Mouse (Mus musculus) hindlimb bud, embryonic 11.5 days (tissue): ENCODE results near the gene Hif1an.
A peak's percentile ranks its signal among the peaks of the same experiment; 100 is the strongest.

ENCODE experiments used
- DNase-seq: peaks from one replicate; pipeline ENCODE4 v3.0.0-alpha.2; 2012; ENCODE audit warnings: low read depth, low spot score; ENCODE audit errors: extremely low spot score

Gene Hif1an

DNA sequence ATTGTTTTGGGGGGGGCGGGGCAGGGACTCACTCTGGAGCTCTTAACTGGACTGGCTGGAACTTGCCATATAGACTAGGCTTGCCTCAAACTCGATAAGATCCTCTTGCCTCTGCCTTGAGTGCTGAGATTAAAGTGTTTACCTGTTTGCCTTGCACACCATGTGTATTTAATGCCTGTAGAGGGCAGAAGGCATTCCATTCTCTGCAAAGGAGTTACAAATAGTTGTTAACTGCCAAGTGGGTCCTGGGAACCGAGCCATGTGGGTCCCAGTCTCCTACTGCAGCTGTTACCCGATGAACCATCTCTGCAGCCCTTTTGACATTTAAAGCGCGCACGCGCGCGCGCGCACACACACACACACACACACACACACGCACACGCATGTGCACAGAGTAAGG, 1.4 kb downstream of the Hif1an start:
- no peak for DNase-seq

DNA sequence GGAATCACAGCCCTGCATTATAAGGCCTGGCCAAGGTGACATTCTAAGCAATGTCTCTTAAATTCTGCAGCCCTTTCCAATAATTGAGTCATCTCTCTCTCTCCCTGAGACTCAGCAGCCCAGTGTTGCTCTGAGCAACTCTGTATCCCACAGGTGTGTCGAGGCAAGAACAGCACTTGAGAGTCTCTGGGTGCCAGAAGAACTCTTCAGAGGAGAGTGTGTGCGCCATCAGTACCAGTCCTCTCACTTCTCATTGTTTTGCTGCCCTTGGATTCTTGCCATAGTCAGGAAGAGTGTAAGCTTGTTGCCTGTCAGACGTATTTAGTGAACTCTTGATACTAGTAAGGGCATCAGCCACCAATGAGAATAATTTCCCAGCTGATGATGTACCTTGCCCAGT, 5.1 kb downstream of the Hif1an start:
- no peak for DNase-seq

DNA sequence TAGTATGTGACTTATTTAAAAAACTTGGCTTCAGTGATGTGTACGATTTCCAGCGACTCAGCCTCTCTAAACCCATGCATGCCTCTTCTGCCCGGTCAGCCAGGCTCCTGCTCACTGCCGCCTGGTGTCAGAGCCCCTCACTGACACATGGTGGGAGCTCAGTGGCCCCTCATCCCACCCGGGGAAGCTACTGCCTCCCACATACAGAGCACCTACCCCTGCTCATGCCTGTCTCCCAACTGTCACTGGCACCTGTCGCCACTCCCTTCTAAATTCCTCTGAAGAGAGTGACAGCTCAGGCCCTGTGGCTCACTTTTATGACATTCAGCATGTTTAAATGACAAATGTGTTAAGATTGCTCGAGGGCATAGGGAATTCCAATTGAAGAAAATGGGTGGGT, 13.6 kb downstream of the Hif1an start:
- DNase-seq = no peak

DNA sequence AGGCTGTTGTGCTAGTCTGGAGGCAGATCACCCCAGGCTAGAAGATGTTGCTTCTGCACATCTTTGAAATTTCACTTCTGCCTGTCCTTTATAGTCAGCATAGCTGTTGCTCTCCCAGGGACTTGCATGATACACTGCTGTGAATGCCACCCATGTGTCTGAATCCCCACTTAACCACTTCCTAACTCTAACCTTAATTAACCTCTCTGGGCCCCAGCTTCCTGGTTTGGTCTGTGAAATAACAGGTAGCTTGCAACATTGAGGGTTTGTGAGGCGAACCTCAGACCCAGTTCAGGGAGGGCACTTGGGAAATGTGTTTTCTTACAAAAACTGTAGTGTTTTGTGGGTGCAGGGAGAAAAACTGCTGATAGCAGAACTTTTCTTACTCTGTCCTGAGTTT, 15.4 kb downstream of the Hif1an start:
- no peak for DNase-seq

DNA sequence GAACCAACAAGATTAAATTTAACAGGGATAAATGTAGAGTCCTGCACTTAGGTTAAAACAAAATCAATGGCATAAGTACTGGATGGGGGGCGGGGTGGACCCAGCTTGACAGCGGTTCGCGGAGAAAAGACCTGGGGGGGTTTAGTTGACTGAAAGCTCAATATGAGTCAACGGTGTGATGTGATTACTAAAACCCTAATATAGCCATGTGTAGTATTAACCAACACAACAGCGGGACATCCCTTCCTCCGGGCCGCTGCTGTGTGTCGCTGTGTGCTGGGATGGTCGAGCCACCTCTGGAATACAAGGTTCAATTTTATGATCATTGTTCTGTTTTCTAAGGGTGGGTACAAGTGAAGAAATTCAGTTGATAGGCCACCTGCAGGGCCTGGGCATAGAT, 19.5 kb downstream of the Hif1an start:
- no peak for DNase-seq

DNA sequence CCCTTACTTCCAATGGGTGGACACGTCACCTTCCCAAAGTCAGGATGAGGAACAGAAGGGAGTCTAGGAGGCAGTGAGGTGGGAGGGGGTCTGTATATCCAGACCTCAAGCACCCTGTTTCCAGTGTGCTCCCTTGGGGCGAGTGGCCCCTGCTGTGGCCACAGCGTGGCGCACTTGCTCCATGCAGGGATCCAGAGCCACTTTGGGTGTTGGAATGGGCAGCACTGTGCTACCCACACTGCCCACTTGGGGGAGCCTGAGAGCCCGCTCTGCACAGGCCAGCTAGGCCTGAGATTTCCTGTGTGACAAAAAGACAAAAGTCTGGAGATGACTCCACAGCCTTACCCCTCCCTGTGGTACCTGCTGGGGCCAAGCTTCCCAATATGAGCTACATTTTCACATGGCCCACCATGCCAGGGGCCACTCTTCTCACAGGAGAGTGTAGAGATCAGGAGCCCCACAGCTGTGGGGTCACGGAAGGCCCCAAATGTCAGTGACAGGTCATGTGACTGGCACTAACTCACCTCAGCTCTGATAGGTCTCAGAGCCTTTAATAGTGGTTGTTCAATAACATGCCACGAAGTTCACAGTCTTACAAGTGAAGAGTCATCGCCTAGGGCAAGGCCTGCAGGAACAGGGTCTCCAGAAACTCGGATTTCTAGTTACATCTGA, 20.1 kb downstream of the Hif1an start:
- DNase-seq = peak; percentile 68

DNA sequence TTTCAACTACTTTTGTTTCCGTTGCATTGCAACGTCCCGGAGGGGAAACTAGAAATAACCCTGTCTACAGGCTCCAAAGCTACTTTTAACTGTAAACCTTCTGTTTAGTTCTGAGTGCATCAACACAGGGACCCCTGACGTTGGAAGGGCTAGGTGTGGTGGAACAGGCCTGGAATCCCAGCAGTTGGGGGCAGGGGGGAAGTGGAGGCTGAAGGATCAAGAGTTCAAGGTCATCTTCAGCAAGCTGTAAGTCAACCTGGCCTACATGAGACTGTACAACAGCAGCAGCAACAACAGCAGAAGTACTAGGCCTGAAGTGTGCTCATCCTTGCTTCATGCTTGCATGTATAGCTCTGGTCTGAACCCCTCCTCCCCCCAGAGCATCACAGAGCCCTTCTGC, 25.4 kb downstream of the Hif1an start:
- DNase-seq = no peak

DNA sequence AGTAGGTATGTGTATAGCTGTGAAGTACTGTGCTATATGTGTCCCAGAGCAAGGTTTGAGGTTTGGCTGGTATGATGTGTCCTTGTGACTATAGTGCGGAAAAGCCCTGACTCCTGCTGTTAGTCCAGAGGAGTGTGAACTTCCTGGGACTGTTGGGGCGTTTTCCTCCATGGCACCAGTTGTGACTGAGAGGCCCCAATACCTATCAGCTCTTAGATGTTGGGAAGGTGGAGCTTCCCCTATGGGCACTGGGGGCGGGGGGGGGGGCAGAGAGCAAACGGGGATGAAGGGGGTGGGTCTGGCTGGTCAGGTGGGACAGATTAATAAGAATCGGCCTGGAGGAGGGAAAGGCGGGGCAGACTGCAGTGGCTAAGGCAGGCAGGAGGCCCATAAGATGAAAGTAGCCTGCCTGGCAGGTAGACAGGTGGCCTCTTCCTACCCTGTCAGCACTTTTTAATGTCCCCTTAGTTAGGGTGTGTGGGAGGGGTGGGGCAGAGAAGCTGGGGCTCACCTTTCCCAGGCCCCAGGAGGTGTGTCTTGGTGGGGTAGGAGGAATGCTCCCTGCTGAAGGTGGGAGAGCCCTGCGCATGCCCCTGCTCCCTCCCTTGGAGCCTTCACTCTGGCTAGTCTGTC, 27.1 kb downstream of the Hif1an start:
- DNase-seq = no peak

DNA sequence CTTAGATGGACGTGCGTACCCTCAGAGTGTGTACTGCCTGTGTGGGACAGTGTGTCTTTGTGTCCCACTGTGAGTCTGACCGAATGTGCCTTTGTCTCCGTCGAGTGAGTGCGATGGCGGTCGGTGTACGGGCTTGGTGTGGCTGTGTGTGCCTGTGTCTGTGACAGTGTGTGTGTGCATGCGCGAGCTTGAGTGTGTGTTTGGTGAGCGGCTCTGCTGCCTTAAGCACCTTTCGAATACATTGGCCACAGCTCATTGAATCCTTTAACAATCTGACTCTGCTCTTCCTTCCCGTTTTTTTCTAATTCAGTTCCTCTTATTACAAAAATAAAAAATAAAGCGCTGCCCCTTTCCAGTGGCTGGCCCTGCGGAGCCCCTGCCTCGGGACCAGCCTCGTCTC, 28.3 kb downstream of the Hif1an start:
- no peak for DNase-seq

DNA sequence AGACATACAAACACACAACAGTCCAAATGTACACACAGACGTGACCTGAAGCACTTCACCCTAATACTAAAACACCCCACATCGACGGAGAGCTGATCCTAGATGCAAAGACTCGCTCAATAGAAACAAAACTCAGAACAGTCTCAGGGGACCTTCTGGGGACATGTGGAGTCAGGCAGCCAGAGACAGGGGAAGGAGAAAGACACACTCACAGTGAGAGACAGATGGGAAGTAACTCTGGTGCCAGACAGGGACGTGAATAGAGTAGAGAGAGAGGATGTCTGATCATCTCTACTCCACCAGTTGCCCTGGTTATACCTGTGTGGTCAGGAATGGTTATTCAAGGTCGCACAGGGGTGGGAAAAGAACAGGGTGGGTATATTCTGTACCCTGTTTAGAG, 29.0 kb downstream of the Hif1an start:
- DNase-seq = no peak

DNA sequence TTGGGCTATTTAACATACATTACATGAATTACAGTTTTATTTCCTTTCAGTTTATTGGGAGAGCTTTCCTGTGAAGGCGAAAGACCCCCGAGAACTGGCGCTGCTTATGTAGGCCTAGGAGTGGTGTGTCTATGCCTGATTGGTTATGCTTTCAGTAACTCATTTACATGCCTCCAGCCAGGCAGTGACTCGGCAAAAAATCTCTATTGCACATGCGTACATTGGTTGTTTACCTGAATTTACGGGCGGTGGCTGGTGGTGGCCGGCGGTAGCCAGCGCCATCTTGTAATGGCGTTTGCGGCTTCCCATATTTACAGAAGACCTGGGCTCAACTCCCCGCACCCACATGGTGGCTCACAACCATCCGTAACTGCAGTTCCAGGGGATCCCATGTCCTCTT, 31.5 kb downstream of the Hif1an start:
- no peak for DNase-seq

DNA sequence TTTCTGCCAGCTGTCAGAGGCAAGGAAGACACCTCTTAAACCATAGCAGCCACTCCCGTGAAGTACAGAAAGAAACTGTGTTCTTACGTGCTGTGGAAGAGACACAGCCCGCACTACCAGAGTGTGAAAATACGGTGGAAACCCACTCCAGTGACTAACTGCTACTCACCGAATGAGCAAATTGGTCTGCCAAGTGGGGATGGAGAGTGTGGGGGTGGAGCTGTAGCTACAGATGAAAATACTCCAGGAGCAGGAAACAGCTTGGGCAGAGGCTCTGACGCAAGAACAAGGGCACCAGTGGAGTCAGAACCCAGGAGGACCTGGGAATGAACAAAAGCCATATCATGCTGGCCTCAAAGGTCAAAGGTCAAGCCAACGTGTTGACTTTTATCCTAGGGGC, 55.5 kb downstream of the Hif1an start:
- DNase-seq = no peak
